Mouse (Mus musculus): ENCODE data around the gene Cct6b. TPM values are rescaled to one million over a fixed set of nuclear protein-coding genes. Genes with fewer than 3 reads are reported as not detected.

Cct6b gene
- 89.2 and 95.6 TPM in 2 replicates for polyA plus RNA-seq (2012; rRNA removed)

DNA sequence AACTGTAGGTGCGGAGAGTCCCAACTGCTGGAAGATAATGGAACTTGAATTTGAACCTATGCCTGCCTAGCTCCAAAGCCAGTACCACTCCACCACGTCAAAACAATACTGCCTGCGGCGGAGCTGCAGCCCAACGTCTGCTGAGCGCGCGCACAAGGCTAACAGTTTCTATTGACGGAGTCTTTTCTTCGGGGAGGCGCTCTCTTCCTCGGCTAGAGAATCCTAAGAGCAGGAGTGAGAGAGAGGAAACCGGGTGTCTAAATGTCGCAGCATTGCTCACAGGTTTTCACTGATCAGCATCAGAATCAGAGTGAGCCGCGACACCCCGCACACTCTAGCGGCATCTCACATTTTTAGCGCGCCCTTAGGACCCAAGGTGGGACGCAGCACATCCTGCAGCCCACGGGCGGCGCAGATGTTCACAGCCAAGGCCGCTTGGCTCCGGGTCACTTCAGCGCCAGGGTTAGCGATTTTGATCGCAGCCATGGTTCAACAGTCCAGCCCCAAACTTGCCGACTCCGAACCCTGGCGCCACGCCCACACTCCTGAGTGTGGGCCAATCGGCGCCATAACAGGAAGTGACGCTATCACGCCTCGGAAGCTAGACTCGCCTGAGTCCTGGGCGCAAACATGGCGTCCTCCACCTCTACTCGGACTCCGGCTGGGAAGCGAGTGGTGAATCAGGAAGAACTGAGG is at the start of gene Cct6b, which contains the start of gene Zfp830:
Gene Cct6b, minus strand, starts transcription at position 580 of the 696 bp plus-strand sequence.
Gene Zfp830, plus strand, starts transcription at position 604 of the 696 bp plus-strand sequence.
- H3K27me3 ChIP-seq (ENCODE audit: control insufficient read depth, insufficient read depth, low read length) = no peaks in the 10 kb centered on the region
- TF ChIP-seq POLR2A (IDR thresholded peaks at IDR 0.05; ENCODE audit: control insufficient read depth, low read depth, low read length) (peak; percentile 99), CTCF (IDR thresholded peaks at IDR 0.05; ENCODE audit: control insufficient read depth, insufficient read depth, insufficient replicate concordance, low read depth, low read length) (peak; percentile 21; the same call in 1 of the 2 replicates)
- H3K4me1 ChIP-seq (ENCODE audit: control insufficient read depth, insufficient read depth, low read length) = peaks cover 8% of the 10 kb centered on the region
- peak within 1 kb of the TSS; percentile 97 for H3K27ac ChIP-seq (ENCODE audit: control insufficient read depth, insufficient read depth, low read depth, low read length)
- no peaks in the 10 kb centered on the region for H3K36me3 ChIP-seq (ENCODE audit: control insufficient read depth, insufficient read depth, low read length)
- H3K4me3 ChIP-seq (ENCODE audit: control insufficient read depth, low read depth, low read length) = peak within 1 kb of the TSS; percentile 98

DNA sequence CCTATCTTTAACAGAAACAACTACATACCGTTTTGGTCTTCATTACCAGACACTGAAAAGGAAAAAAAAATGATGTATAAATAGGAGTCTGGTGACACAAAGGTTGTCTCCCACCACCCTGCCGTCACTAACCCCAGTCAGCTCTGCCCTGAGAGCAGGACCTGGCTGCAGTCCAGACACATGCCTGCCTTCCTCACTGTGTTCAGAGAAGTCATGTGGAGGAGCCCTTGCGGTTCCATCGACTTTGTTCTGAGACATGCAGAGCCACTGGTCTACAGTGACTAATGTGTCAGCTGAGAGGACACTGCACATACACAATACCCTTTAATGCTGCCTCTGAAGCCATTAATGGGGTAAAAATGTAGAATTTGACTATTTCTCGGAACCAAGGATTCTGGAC is 44.4 kb upstream of the Cct6b start:
- Histone ChIP-seq H3K36me3 (ENCODE audit: control insufficient read depth, insufficient read depth, low read length) (no peaks in the 10 kb centered on the region), H3K27ac (ENCODE audit: control insufficient read depth, insufficient read depth, low read depth, low read length) (no peak overlapping the region), H3K27me3 (ENCODE audit: control insufficient read depth, insufficient read depth, low read length) (no peaks in the 10 kb centered on the region), H3K4me3 (ENCODE audit: control insufficient read depth, low read depth, low read length) (no peak overlapping the region), H3K4me1 (ENCODE audit: control insufficient read depth, insufficient read depth, low read length) (no peaks in the 10 kb centered on the region)
- TF ChIP-seq CTCF (IDR thresholded peaks at IDR 0.05; ENCODE audit: control insufficient read depth, insufficient read depth, insufficient replicate concordance, low read depth, low read length) = no peak
- no peak for TF ChIP-seq POLR2A (IDR thresholded peaks at IDR 0.05; ENCODE audit: control insufficient read depth, low read depth, low read length)

DNA sequence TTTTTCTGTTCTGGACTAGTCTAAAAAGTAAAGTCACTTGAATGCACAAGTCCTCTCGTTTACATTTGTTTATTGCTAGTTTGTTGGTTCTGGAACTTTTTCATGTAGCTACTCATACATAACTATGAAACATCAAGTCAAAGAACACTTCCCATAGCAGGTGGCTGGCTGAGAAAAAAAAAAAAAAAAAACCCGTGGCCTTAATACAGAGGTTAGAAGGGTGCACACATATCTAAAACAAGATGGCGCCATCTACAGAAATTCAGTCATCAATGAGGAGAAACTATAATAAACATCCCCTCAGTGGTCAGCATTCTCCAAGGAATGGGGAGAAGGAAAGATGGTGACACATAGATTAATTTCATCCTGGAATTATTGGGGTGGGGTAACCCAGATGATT is 43.2 kb upstream of the Cct6b start:
- H3K4me1 ChIP-seq (ENCODE audit: control insufficient read depth, insufficient read depth, low read length) = no peaks in the 10 kb centered on the region
- no peak overlapping the region for H3K27ac ChIP-seq (ENCODE audit: control insufficient read depth, insufficient read depth, low read depth, low read length)
- no peaks in the 10 kb centered on the region for H3K27me3 ChIP-seq (ENCODE audit: control insufficient read depth, insufficient read depth, low read length)
- TF ChIP-seq CTCF (IDR thresholded peaks at IDR 0.05; ENCODE audit: control insufficient read depth, insufficient read depth, insufficient replicate concordance, low read depth, low read length) = no peak
- TF ChIP-seq POLR2A (IDR thresholded peaks at IDR 0.05; ENCODE audit: control insufficient read depth, low read depth, low read length) = no peak
- H3K36me3 ChIP-seq (ENCODE audit: control insufficient read depth, insufficient read depth, low read length) = no peaks in the 10 kb centered on the region
- H3K4me3 ChIP-seq (ENCODE audit: control insufficient read depth, low read depth, low read length) = no peak overlapping the region

- TF ChIP-seq CTCF (IDR thresholded peaks at IDR 0.05; ENCODE audit: control insufficient read depth, insufficient read depth, insufficient replicate concordance, low read depth, low read length) (no peak), POLR2A (IDR thresholded peaks at IDR 0.05; ENCODE audit: control insufficient read depth, low read depth, low read length) (no peak)
- H3K36me3 ChIP-seq (ENCODE audit: control insufficient read depth, insufficient read depth, low read length) = no peaks in the 10 kb centered on the region
- no peaks in the 10 kb centered on the region for H3K27me3 ChIP-seq (ENCODE audit: control insufficient read depth, insufficient read depth, low read length)
- no peaks in the 10 kb centered on the region for H3K4me1 ChIP-seq (ENCODE audit: control insufficient read depth, insufficient read depth, low read length)
- no peak overlapping the region for H3K4me3 ChIP-seq (ENCODE audit: control insufficient read depth, low read depth, low read length)
- no peak overlapping the region for H3K27ac ChIP-seq (ENCODE audit: control insufficient read depth, insufficient read depth, low read depth, low read length)
Observed at GRCm38 (mm10) chr11:82806656-82807055, 42.5 kb upstream of the Cct6b start.

- Histone ChIP-seq H3K4me1 (ENCODE audit: control insufficient read depth, insufficient read depth, low read length) (peaks cover 6% of the 10 kb centered on the region), H3K27ac (ENCODE audit: control insufficient read depth, insufficient read depth, low read depth, low read length) (no peak overlapping the region), H3K4me3 (ENCODE audit: control insufficient read depth, low read depth, low read length) (no peak overlapping the region), H3K27me3 (ENCODE audit: control insufficient read depth, insufficient read depth, low read length) (no peaks in the 10 kb centered on the region), H3K36me3 (ENCODE audit: control insufficient read depth, insufficient read depth, low read length) (peaks cover 4% of the 10 kb centered on the region)
- TF ChIP-seq POLR2A (IDR thresholded peaks at IDR 0.05; ENCODE audit: control insufficient read depth, low read depth, low read length) = no peak
Observed at GRCm38 (mm10) chr11:82783453-82783852, 19.3 kb upstream of the Cct6b start.

DNA sequence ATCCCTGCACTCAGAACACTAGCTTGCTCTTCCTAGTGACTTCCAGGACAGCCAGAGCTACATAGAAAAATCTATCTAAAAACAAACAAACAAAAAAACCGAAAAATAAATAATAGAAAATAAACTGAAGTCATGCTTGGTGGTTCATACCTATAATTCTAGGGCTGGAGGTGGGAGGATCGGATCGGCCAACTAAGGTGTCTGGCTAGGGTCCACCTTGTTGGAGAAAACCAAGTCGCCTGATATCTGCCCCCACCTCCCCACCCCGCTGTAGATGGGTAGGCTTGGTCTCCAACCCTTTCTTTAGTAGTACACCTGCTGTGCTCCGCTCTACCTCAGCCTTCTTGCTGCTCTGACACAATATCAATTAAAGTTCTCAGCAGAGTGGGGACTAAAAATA is 18.1 kb upstream of the Cct6b start:
- Histone ChIP-seq H3K36me3 (ENCODE audit: control insufficient read depth, insufficient read depth, low read length) (peaks cover 2% of the 10 kb centered on the region), H3K4me3 (ENCODE audit: control insufficient read depth, low read depth, low read length) (peak overlapping the region; percentile 91)

GRCm38 (mm10) chr11:82780983-82781903 is 17.1 kb upstream of the Cct6b start, which contains the start of gene Lig3:
Gene Lig3 (plus strand): TSS chr11:82781108.
- Histone ChIP-seq H3K27ac (ENCODE audit: control insufficient read depth, insufficient read depth, low read depth, low read length) (peak within 1 kb of the TSS; percentile 97), H3K27me3 (ENCODE audit: control insufficient read depth, insufficient read depth, low read length) (no peaks in the 10 kb centered on the region), H3K4me3 (ENCODE audit: control insufficient read depth, low read depth, low read length) (peak within 1 kb of the TSS; percentile 91), H3K36me3 (ENCODE audit: control insufficient read depth, insufficient read depth, low read length) (peaks cover 2% of the 10 kb centered on the region), H3K4me1 (ENCODE audit: control insufficient read depth, insufficient read depth, low read length) (peaks cover 6% of the 10 kb centered on the region)
- TF ChIP-seq CTCF (IDR thresholded peaks at IDR 0.05; ENCODE audit: control insufficient read depth, insufficient read depth, insufficient replicate concordance, low read depth, low read length) = no peak
- peak; percentile 80 for TF ChIP-seq POLR2A (IDR thresholded peaks at IDR 0.05; ENCODE audit: control insufficient read depth, low read depth, low read length)

More for the DNA sequence above, 18.1 kb upstream of the Cct6b start:
- H3K27me3 ChIP-seq (ENCODE audit: control insufficient read depth, insufficient read depth, low read length) = no peaks in the 10 kb centered on the region
- peaks cover 6% of the 10 kb centered on the region for H3K4me1 ChIP-seq (ENCODE audit: control insufficient read depth, insufficient read depth, low read length)
- TF ChIP-seq CTCF (IDR thresholded peaks at IDR 0.05; ENCODE audit: control insufficient read depth, insufficient read depth, insufficient replicate concordance, low read depth, low read length) (no peak), POLR2A (IDR thresholded peaks at IDR 0.05; ENCODE audit: control insufficient read depth, low read depth, low read length) (no peak)
- H3K27ac ChIP-seq (ENCODE audit: control insufficient read depth, insufficient read depth, low read depth, low read length) = peak overlapping the region; percentile 97
